In the genomic region with DNA sequence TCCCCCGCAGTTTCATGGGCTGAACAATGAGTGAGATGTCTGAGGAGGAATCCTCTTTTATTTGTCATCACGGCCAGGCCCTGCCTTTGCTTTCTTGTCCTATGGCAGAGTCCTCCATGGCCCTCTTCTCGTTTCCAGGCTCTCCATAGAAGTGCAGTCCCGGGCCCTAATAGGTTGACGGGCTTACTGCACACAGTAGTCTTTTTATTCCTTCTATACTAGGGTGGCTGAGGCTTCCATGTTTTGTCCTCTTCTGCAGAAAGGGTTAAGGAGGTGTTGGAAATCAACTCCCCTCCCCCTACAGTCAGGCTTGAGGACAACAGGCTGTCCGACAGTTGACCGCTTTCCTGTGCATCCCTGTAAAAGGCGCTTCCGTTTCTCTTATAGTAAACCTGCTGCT, we compare ENCODE assay signal across 22 mouse cellular contexts.
DNase-seq lines count a peak whose midpoint lies in the region; ATAC-seq and TF ChIP-seq lines count a peak whose summit lies in the region.
"Had no signal": no experiment of that assay in that cellular context is flagged by ENCODE, and none has a peak within 500 bp of the region (broad histone marks: within the 10 kb centered on the region; RNA-seq: fewer than 3 reads in every experiment).

No protein-coding gene starts in this region.

- no peaks in the 10 kb centered on the region for H3K4me1 ChIP-seq in heart, adult 2 months (ENCODE audit: control insufficient read depth, insufficient read depth, low read length)
- H3K4me1 ChIP-seq in hindbrain, embryonic 11.5 days (replicated peaks; ENCODE audit: control insufficient read depth, insufficient read depth, low read length) = 0 out of 2 replicates have a peak, but pooled peaks cover 2% of the 10 kb centered on the region
- H3K4me1 ChIP-seq in hindbrain, postnatal 0 days (ENCODE audit: insufficient read depth, low read length) = 0 out of 2 replicates have a peak, but pooled peaks cover 4% of the 10 kb centered on the region
- H3K4me1 ChIP-seq in midbrain, embryonic 11.5 days (ENCODE audit: control insufficient read depth, insufficient read depth, low read length) = peaks cover 5% of the 10 kb centered on the region; the same call in 1 of the 2 replicates
- no peaks in the 10 kb centered on the region for H3K4me1 ChIP-seq in midbrain, embryonic 14.5 days (ENCODE audit: control insufficient read depth, insufficient read depth, low read length)
- H3K4me1 ChIP-seq: embryonic facial prominence, embryonic 13.5 days; embryonic facial prominence, embryonic 15.5 days had no signal

- no peak overlapping the region for H3K9ac ChIP-seq in heart, adult 2 months (ENCODE audit: low read depth, low read length)
- H3K9ac ChIP-seq in hindbrain, embryonic 11.5 days (ENCODE audit: low read depth, low read length) = no peak overlapping the region
- H3K9ac ChIP-seq in hindbrain, postnatal 0 days (replicated peaks; ENCODE audit: low read length) = no peak overlapping the region
- no peak overlapping the region for H3K9ac ChIP-seq in midbrain, embryonic 11.5 days (ENCODE audit: low read length)
- no peak overlapping the region for H3K9ac ChIP-seq in midbrain, embryonic 14.5 days (replicated peaks; ENCODE audit: low read length)
- H3K9ac ChIP-seq: embryonic facial prominence, embryonic 13.5 days; embryonic facial prominence, embryonic 15.5 days; forebrain, embryonic 12.5 days had no signal

- no peaks in the 10 kb centered on the region for H3K27me3 ChIP-seq in heart, adult 2 months (ENCODE audit: control insufficient read depth, insufficient read depth, low read length)
- H3K27me3 ChIP-seq in hindbrain, embryonic 11.5 days (ENCODE audit: control insufficient read depth, insufficient read depth, low read length) = no peaks in the 10 kb centered on the region; the same call in 1 of the 2 replicates
- no peaks in the 10 kb centered on the region for H3K27me3 ChIP-seq in hindbrain, postnatal 0 days (ENCODE audit: insufficient read depth, low read length)
- no peaks in the 10 kb centered on the region for H3K27me3 ChIP-seq in midbrain, embryonic 11.5 days (ENCODE audit: control insufficient read depth, insufficient read depth, low read length)
- H3K27me3 ChIP-seq in midbrain, embryonic 14.5 days (ENCODE audit: control insufficient read depth, insufficient read depth, low read length) = no peaks in the 10 kb centered on the region
- H3K27me3 ChIP-seq: embryonic facial prominence, embryonic 13.5 days; embryonic facial prominence, embryonic 15.5 days had no signal

- H3K4me3 ChIP-seq in heart, adult 2 months = no peak overlapping the region
- H3K4me3 ChIP-seq in hindbrain, embryonic 11.5 days (ENCODE audit: low read depth, low read length) = no peak overlapping the region
- H3K4me3 ChIP-seq in hindbrain, postnatal 0 days (ENCODE audit: low read length) = no peak overlapping the region
- H3K4me3 ChIP-seq in midbrain, embryonic 11.5 days (ENCODE audit: low read depth, low read length) = no peak overlapping the region
- no peak overlapping the region for H3K4me3 ChIP-seq in midbrain, embryonic 14.5 days (replicated peaks; ENCODE audit: low read depth, low read length)
- H3K4me3 ChIP-seq: embryonic facial prominence, embryonic 13.5 days; embryonic facial prominence, embryonic 15.5 days; erythroblast, embryonic 14.5 days; forebrain, embryonic 10.5 days; forebrain, embryonic 12.5 days had no signal

- no peaks in the 10 kb centered on the region for H3K36me3 ChIP-seq in heart, adult 2 months (ENCODE audit: control insufficient read depth, insufficient read depth, low read length)
- no peaks in the 10 kb centered on the region for H3K36me3 ChIP-seq in hindbrain, embryonic 11.5 days (ENCODE audit: control insufficient read depth, insufficient read depth, low read length)
- no peaks in the 10 kb centered on the region for H3K36me3 ChIP-seq in hindbrain, postnatal 0 days (ENCODE audit: insufficient read depth, low read length)
- 0 out of 2 replicates have a peak, but pooled peaks cover 1% of the 10 kb centered on the region for H3K36me3 ChIP-seq in midbrain, embryonic 11.5 days (ENCODE audit: control insufficient read depth, insufficient read depth, low read length)
- H3K36me3 ChIP-seq in midbrain, embryonic 14.5 days (ENCODE audit: control insufficient read depth, insufficient read depth, low read length) = no peaks in the 10 kb centered on the region
- H3K36me3 ChIP-seq: forebrain, embryonic 12.5 days had no signal

- no peaks in the 10 kb centered on the region for H3K79me2 ChIP-seq in heart, adult 2 months (replicated peaks; ENCODE audit: control insufficient read depth, insufficient read depth, low read length)

- no peak for ATAC-seq in hindbrain, embryonic 11.5 days (ENCODE audit: low FRiP score)
- no peak for ATAC-seq in hindbrain, postnatal 0 days
- no peak for ATAC-seq in midbrain, embryonic 11.5 days (ENCODE audit: low FRiP score)
- ATAC-seq in midbrain, embryonic 14.5 days (ENCODE audit: low FRiP score, low TSS enrichment) = no peak
- ATAC-seq: forebrain, embryonic 14.5 days; forebrain, embryonic 16.5 days had no signal

- DNase-seq in heart, adult 11 months = peak; percentile 65
- DNase-seq in heart, adult 2 months = no peak
- peak; percentile 21 for DNase-seq in hindbrain, embryonic 11.5 days (ENCODE audit: low spot score)
- no peak for DNase-seq in hindbrain, postnatal 0 days (ENCODE audit: low spot score)
- peak; percentile 75 for DNase-seq in midbrain, embryonic 11.5 days (ENCODE audit: low spot score, missing footprints)
- DNase-seq in midbrain, embryonic 14.5 days = no peak
- DNase-seq: adrenal gland, adult 2 months; adrenal gland, postnatal 10 days; adrenal gland, postnatal 25 days; cerebellum, adult 11 months; cerebellum, adult 18-20 months; cerebellum, adult 8-10 months; cerebellum, adult 9-11 months; cerebellum, postnatal 14 days; cerebellum, postnatal 36 days had no signal

- intact Hi-C loops in heart, adult 2 months (cut with DNase I) = no loop called here

- TF ChIP-seq POLR2A in heart, adult 2 months (IDR thresholded peaks at IDR 0.05; ENCODE audit: insufficient read depth, low read depth, low read length) = no peak

- no peak for TF ChIP-seq EP300 in heart, adult 2 months (IDR thresholded peaks at IDR 0.05; ENCODE audit: insufficient read depth, low read depth, low read length)

- H3K9me3 ChIP-seq in hindbrain, embryonic 11.5 days (ENCODE audit: control insufficient read depth, low read length) = no peaks in the 10 kb centered on the region
- no peaks in the 10 kb centered on the region for H3K9me3 ChIP-seq in hindbrain, postnatal 0 days (ENCODE audit: low read length)
- H3K9me3 ChIP-seq in midbrain, embryonic 11.5 days (ENCODE audit: control insufficient read depth, low read length) = no peaks in the 10 kb centered on the region
- H3K9me3 ChIP-seq in midbrain, embryonic 14.5 days (ENCODE audit: control insufficient read depth, low read length) = no peaks in the 10 kb centered on the region
- H3K9me3 ChIP-seq: embryonic facial prominence, embryonic 13.5 days; embryonic facial prominence, embryonic 15.5 days; forebrain, embryonic 10.5 days; forebrain, embryonic 12.5 days had no signal

- no peak overlapping the region for H3K4me2 ChIP-seq in hindbrain, embryonic 11.5 days (replicated peaks; ENCODE audit: low read depth, low read length)
- H3K4me2 ChIP-seq in hindbrain, postnatal 0 days (ENCODE audit: low read depth, low read length) = no peak overlapping the region
- H3K4me2 ChIP-seq in midbrain, embryonic 11.5 days = no peak overlapping the region
- no peak overlapping the region for H3K4me2 ChIP-seq in midbrain, embryonic 14.5 days (ENCODE audit: low read length)
- H3K4me2 ChIP-seq: embryonic facial prominence, embryonic 13.5 days; embryonic facial prominence, embryonic 15.5 days; forebrain, embryonic 12.5 days had no signal

- TF ChIP-seq CTCF in heart, adult 2 months (IDR thresholded peaks at IDR 0.05) = no peak
- TF ChIP-seq CTCF in hindbrain, postnatal 0 days (IDR thresholded peaks at IDR 0.05; ENCODE audit: low read depth) = no peak

- 76% methylated on average over 9 of the region's 9 CpGs for WGBS in heart, adult 2 months
- whole genome bisulfite sequencing in hindbrain, embryonic 11.5 days = 48% methylated on average over 9 of the region's 9 CpGs
- 43% methylated on average over 9 of the region's 9 CpGs for WGBS in hindbrain, postnatal 0 days
- WGBS in midbrain, embryonic 11.5 days = 49% methylated on average over 9 of the region's 9 CpGs
- WGBS in midbrain, embryonic 14.5 days = 43% methylated on average over 9 of the region's 9 CpGs

- no peak overlapping the region for H3K27ac ChIP-seq in heart, adult 2 months
- no peak overlapping the region for H3K27ac ChIP-seq in hindbrain, embryonic 11.5 days (ENCODE audit: low read depth, low read length)
- H3K27ac ChIP-seq in hindbrain, postnatal 0 days = no peak overlapping the region
- no peak overlapping the region for H3K27ac ChIP-seq in midbrain, embryonic 11.5 days (ENCODE audit: low read depth, low read length)
- no peak overlapping the region for H3K27ac ChIP-seq in midbrain, embryonic 14.5 days (replicated peaks; ENCODE audit: low read depth, low read length)
- H3K27ac ChIP-seq: embryonic facial prominence, embryonic 13.5 days; embryonic facial prominence, embryonic 15.5 days; forebrain, embryonic 10.5 days; forebrain, embryonic 12.5 days had no signal

Comparison
In these comparisons a context has a peak if more than half of its experiments do, and no peak if none do; other contexts are left out.
1. DNase-seq: peak in heart, adult 11 months (single experiment), hindbrain, embryonic 11.5 days (single experiment) and midbrain, embryonic 11.5 days (single experiment); none in heart, adult 2 months (0 of 2), hindbrain, postnatal 0 days (single experiment) and midbrain, embryonic 14.5 days (single experiment).